Mouse (Mus musculus): ENCODE data around the gene Myo5a.
"Not testable (repeated sequence)": the region's sequence is repeated elsewhere in the genome, so short reads cannot be mapped to it uniquely, and the experiment has no call there.

Gene Myo5a

GRCm38 (mm10) chr9:75248359-75248758 lies 177.5 kb downstream of the Myo5a start:
- no peak for DNase-seq (ENCODE audit: low spot score)

GRCm38 (mm10) chr9:75248874-75249273 lies 178.1 kb downstream of the Myo5a start:
- no peak for DNase-seq (ENCODE audit: low spot score)

- not testable (repeated sequence) for DNase-seq (ENCODE audit: low spot score)
Observed at GRCm38 (mm10) chr9:75253158-75253557, 182.3 kb downstream of the Myo5a start.

GRCm38 (mm10) chr9:75253766-75254165 lies 183.0 kb downstream of the Myo5a start:
- no peak for DNase-seq (ENCODE audit: low spot score)

GRCm38 (mm10) chr9:75254196-75254955 lies 183.6 kb downstream of the Myo5a start:
- DNase-seq (ENCODE audit: low spot score), result peak; percentile 73

- DNase-seq (ENCODE audit: low spot score), result no peak
Observed at GRCm38 (mm10) chr9:75255820-75256545, 185.2 kb downstream of the Myo5a start.

GRCm38 (mm10) chr9:75258792-75259191 lies 188.0 kb downstream of the Myo5a start:
- no peak for DNase-seq (ENCODE audit: low spot score)

GRCm38 (mm10) chr9:75259656-75260055 lies 188.8 kb downstream of the Myo5a start:
- DNase-seq (ENCODE audit: low spot score), result no peak

- DNase-seq (ENCODE audit: low spot score), result no peak
Observed at GRCm38 (mm10) chr9:75261332-75261872, 190.6 kb downstream of the Myo5a start.

- DNase-seq (ENCODE audit: low spot score), result peak; percentile 53
Observed at GRCm38 (mm10) chr9:75262235-75262826, 191.5 kb downstream of the Myo5a start.

- DNase-seq (ENCODE audit: low spot score), result no peak
Observed at GRCm38 (mm10) chr9:75264008-75264718, 193.3 kb downstream of the Myo5a start.

GRCm38 (mm10) chr9:75267147-75267546 lies 196.3 kb downstream of the Myo5a start:
- DNase-seq (ENCODE audit: low spot score), result no peak

GRCm38 (mm10) chr9:75270382-75270781 lies 199.6 kb downstream of the Myo5a start:
- DNase-seq (ENCODE audit: low spot score), result no peak

- DNase-seq (ENCODE audit: low spot score), result no peak
Observed at GRCm38 (mm10) chr9:75271539-75271938, 200.7 kb downstream of the Myo5a start.

All from left cerebral cortex, adult 11 months (tissue).